Mouse (Mus musculus) left cerebral cortex, postnatal 25 days (tissue): ENCODE results near the gene Als2cl. TPM values are rescaled to one million over a fixed set of nuclear protein-coding genes. Genes with fewer than 3 reads are reported as not detected.

Source experiments
- DNase-seq, 2 experiments: peaks; one replicate each; pipeline ENCODE4 v3.0.0; 2022; ENCODE audit warnings: low spot score in 2 of 2, mixed read lengths in 1 of 2
- intact Hi-C: fragments of 180-260 bp; cut with DNase I; formaldehyde crosslinking; loops from one replicate; pipeline ENCODE4 v1.15.1; 2025
- total RNA-seq, 2 experiments: library from RNA; stranded (reverse); gene quantifications; 2 replicates each; pipeline ENCODE4 v1.2.3; 2021

The Als2cl gene
- total RNA-seq, 2 experiments from 2014 or later: 8.2 to 10.0 TPM

GRCm38 (mm10) chr9:110877353-110877752 is 2.3 kb upstream of the Als2cl start:
- intact Hi-C loops: loop anchor here (10.0 kb wide), 1 partner anchor 243 kb away; no protein-coding TSS in a partner anchor
- DNase-seq: no peak

- DNase-seq: peak in 1 of 2 experiments; percentile 19
Observed at GRCm38 (mm10) chr9:110877888-110878287, 1.8 kb upstream of the Als2cl start.

GRCm38 (mm10) chr9:110879998-110880561 is 410 bp downstream of the Als2cl start, which contains the start of gene Tmie:
Gene Tmie (minus strand): TSS chr9:110880113.
- DNase-seq: peak; percentile 24 to 38
- intact Hi-C loops: loop anchor here (10.0 kb wide), 1 partner anchor 245 kb away; no protein-coding TSS in a partner anchor

More at GRCm38 (mm10) chr9:110877888-110878287, 1.8 kb upstream of the Als2cl start:
- intact Hi-C loops: loop anchor here (10.0 kb wide), 1 partner anchor 243 kb away; no protein-coding TSS in a partner anchor

- intact Hi-C loops: no loop called here
Observed at GRCm38 (mm10) chr9:110880772-110881171, 1.1 kb downstream of the Als2cl start.

GRCm38 (mm10) chr9:110881953-110882352 is 2.3 kb downstream of the Als2cl start:
- intact Hi-C loops: no loop called here
- no peak for DNase-seq

More at GRCm38 (mm10) chr9:110880772-110881171, 1.1 kb downstream of the Als2cl start:
- no peak for DNase-seq

- intact Hi-C loops: no loop called here
- DNase-seq: no peak
Observed at GRCm38 (mm10) chr9:110887388-110888303, 8.0 kb downstream of the Als2cl start.

- intact Hi-C loops: no loop called here
- DNase-seq: no peak
Observed at GRCm38 (mm10) chr9:110888935-110889334, 9.3 kb downstream of the Als2cl start.

- intact Hi-C loops: no loop called here
- no peak for DNase-seq
Observed at GRCm38 (mm10) chr9:110890026-110890783, 10.5 kb downstream of the Als2cl start.

GRCm38 (mm10) chr9:110891077-110891828 is 11.6 kb downstream of the Als2cl start:
- DNase-seq: no peak
- intact Hi-C loops: no loop called here

GRCm38 (mm10) chr9:110892552-110892951 is 12.9 kb downstream of the Als2cl start:
- intact Hi-C loops: no loop called here
- DNase-seq: no peak

- DNase-seq: no peak
- intact Hi-C loops: no loop called here
Observed at GRCm38 (mm10) chr9:110893429-110893828, 13.8 kb downstream of the Als2cl start.

- intact Hi-C loops: no loop called here
Observed at GRCm38 (mm10) chr9:110895507-110895906, 15.8 kb downstream of the Als2cl start.

GRCm38 (mm10) chr9:110895994-110896393 is 16.3 kb downstream of the Als2cl start:
- intact Hi-C loops: no loop called here
- no peak for DNase-seq

More at GRCm38 (mm10) chr9:110895507-110895906, 15.8 kb downstream of the Als2cl start:
- no peak for DNase-seq

- intact Hi-C loops: no loop called here
Observed at GRCm38 (mm10) chr9:110896595-110896994, 16.9 kb downstream of the Als2cl start.

GRCm38 (mm10) chr9:110899451-110900008 is 19.9 kb downstream of the Als2cl start:
- intact Hi-C loops: no loop called here
- no peak for DNase-seq

More at GRCm38 (mm10) chr9:110896595-110896994, 16.9 kb downstream of the Als2cl start:
- DNase-seq: no peak

GRCm38 (mm10) chr9:110901204-110901603 is 21.5 kb downstream of the Als2cl start:
- no peak for DNase-seq
- intact Hi-C loops: no loop called here

GRCm38 (mm10) chr9:110902271-110902670 is 22.6 kb downstream of the Als2cl start:
- intact Hi-C loops: no loop called here
- no peak for DNase-seq

GRCm38 (mm10) chr9:110907201-110907837 is 27.6 kb downstream of the Als2cl start:
- DNase-seq: no peak
- intact Hi-C loops: no loop called here
